Mouse (Mus musculus) embryonic fibroblast, embryonic 13.5 days (primary cell): ENCODE measurements around the gene Kctd3.
"Not testable (repeated sequence)": the region's sequence is repeated elsewhere in the genome, so short reads cannot be mapped to it uniquely, and the experiment has no call there.

Experiments
- CTCF ChIP-seq: IDR thresholded peaks from 2 replicates; pipeline ENCODE4 v1.5.1; 2011; ENCODE audit warnings: mild to moderate bottlenecking, control low read depth, low read length, moderate library complexity, borderline replicate concordance; ENCODE audit not compliant: insufficient read depth
- POLR2A ChIP-seq: IDR thresholded peaks from 2 replicates; pipeline ENCODE4 v1.6.1; 2011; ENCODE audit warnings: low read depth, mild to moderate bottlenecking, control low read depth, low read length, moderate library complexity

DNA sequence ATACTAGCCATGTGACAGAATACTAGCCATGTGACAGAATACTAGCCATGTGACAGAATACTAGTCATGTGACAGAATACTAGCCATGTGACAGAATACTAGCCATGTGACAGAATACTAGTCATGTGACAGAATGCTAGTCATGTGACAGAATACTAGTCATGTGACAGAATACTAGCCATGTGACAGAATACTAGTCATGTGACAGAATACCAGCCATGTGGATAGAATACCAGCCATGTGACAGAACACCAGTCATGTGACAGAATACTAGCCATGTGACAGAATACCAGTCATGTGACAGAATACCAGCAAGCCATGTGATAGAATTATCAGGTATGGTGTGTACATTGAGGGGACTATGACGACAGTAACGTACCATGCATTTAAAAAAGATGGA is 25.2 kb upstream of the Kctd3 start:
- not testable (repeated sequence) for TF ChIP-seq POLR2A, CTCF
